Mouse (Mus musculus) cerebellum, adult 9-10 months (tissue): ENCODE measurements around the gene Rbks.
"Not testable (repeated sequence)": the region's sequence is repeated elsewhere in the genome, so short reads cannot be mapped to it uniquely, and the experiment has no call there.

Experiments used
- DNase-seq: peaks from one replicate; pipeline ENCODE4 v3.0.0; 2022

The Rbks gene

DNA sequence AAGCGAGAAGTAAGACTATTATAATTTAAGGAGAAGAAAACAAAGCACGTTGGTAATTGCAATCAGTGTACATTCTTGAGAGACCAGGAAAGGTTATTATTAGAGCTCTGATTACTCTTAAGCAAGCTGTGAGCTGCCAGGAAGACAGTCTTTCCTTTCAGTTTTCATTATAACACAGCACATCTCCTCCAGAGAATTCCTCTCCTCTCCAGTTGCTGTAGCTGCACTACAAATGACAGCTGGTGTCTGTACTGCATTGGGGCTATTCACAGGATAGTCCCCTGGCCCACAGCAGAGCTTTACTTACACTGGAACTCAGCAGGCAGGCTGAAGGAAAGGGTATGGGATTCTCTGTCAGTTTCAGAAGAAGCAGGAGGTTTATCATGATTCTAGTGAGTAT is 24.0 kb downstream of the Rbks start:
- no peak for DNase-seq

DNA sequence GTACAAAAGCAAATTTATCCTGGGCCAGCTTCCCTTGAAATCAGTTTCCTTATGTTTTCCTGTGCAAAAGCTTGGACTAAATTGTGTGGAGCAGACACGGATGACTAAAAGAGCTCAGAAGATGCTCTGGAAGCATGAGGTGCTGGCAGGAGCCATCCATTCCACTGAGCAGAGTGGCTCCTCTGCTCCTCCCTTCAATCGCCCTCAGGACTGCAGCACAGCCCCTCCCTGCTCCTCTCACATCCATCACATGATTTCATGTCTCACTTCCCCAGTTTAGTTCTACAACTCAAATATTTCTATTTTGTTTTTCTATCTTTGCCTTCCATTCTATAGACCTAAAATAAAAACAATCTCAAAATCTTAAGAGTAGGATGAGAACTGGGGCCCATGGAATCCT is 26.3 kb downstream of the Rbks start:
- no peak for DNase-seq

DNA sequence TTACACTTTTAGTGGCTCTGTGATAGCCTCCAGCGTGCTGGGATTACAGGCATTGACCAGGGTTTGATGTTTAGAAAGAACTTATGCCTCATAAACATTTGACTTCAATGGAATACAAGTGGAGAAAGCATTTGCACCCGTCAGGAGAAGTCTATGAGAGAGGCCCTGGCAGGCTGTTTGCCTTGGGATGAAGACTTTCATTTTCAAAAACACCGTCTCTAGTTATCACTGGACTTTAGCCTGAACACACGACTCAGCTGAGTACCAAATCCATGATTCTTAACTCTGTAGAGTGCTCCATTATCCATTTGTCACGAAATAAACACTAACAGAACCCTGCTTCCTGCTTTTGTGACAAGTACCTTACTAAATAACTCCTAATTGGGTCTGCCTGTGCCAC is 27.4 kb downstream of the Rbks start:
- DNase-seq = no peak

DNA sequence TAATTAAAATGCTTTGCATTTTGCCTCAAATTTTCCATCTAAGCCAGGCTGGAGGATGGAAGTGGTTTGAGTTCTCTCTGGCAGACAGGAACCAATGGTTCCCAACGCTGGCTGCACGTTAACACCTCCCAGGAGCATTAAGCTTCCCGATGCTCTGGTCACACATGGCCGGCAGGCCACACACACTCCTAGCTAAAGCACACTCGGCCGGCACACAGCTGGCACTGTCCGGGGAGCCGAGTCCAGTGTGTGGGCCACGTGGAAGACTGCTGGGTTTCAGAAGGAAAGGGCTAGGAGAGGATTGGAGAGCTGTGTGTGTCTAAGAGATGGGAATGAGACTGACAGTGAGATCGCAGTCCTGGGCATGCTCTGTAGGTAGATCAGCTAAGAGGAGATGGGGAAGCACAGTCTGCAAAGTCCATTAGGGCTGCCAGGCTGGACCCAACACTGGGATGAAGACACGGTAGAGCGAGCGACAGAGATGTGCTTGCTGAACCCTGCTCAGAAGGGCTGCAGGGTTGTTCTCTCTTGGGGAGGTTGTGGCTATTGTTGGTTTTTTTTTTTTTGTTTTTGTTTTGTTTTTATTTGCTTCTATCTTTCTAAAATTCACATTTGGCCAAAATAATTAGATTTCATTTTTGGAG is 29.0 kb downstream of the Rbks start:
- DNase-seq = no peak

DNA sequence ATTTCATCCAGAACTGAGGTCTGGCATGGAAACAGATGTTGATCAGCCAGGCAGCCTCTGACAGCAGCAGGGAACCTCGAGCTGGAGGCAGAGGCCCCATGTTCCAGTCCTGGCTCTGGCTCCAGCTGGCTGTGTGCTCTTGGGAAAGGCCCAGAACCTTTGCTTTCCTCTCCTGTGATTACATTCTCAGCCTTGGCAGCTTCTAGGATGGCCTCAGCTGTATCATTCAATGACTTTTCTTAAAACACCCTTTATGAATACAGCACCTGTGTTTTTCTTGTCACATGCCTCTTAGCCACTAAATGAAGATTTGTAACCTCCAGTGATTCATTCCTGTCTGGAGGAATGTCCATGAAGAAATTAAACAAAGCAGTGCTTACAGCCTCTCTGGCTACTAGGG is 31.3 kb downstream of the Rbks start:
- DNase-seq = no peak

DNA sequence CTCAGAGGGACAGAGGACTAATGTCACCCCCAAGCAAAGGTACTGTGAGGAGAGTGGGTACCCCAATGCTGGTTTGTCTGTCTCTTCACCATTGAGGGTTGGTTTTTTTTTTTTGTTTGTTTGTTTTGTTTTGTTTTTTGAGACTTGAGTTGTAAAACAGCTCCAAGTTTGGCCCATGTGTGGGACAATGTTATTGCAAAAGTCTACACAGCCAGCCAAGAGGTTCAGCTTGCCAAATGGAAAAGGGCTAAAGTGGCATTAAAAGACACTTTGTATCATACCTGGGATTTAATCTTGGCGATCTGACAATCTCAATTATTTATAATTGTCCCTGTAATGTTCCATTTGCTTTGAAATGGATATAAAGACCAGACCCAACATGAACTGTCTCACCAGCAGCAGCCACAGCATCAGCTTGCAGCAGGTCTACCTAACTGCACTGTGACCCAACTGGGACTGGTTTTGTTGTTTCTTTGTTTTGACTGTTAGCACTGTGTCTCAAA is 41.7 kb downstream of the Rbks start:
- no peak for DNase-seq

DNA sequence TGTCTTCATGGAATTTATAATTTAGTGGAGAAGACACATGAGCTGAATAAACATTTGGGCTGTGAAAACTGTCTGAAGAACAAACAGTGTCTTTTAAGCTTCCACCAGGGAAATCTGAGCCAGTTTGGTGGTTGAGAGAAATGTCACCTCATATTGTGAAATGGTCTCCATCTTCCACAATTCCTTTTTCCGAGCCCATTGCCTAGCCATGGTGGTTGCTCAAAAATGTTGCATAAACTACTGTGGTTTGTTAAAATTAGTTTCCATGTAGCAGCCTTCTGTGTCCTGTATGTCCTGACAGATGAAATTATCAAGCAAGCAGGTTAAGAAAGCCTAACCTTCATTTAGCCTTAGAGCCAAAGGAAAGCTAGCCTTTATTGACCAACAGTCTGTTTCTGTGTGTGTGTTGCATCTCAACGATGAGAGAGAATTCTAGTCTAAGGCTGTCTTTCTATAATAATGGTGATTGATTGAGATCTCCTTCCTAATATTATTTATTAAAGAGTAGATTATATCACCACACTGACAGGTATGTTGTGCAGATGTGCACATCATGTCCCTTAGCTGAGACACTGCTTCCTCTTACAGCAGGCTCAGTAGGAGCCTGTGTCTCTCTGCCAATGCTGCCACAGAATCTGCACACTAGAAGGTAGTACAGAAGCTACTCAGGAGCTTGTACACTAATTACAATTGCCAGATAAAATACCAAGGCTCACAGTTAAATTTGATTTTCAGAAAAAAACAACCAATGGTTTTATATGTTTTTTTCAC is 46.7 kb downstream of the Rbks start:
- DNase-seq = no peak

DNA sequence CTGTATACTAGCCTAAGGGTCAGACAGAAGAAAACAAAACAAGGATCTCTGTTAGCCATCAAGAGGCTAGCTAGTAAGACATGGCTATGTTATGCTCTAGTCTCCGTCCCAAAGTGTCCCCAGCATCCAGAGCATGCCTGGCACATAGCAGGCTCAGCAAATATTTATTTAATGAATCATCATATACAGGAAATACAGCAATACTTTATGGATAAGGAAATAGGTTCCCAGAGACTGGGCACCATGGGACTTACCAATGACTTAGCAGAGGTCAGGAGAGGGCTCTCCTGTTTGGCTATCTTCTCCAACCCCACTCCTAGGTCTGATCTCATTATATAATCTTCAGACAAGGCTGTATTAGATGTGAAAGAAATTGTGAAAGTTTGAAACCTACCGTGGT is 50.1 kb downstream of the Rbks start:
- DNase-seq = no peak

DNA sequence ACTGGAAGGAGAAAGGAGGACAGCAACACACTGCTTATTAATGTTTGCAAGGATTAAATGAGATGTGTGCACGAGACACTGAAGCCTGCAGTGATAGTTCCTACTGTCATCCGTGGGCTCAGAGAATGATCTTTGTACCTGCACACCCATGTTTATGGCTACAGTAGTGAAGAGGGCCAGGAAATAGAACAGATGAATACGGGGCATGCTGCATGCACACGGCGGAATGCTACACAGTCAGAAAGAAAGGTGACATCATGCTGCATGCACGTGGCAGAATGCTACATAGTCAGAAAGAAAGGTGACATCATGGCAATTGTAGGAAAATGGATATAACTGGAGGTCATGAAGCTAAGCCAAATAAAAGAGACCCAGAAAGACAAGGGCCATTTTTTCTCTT is 50.9 kb downstream of the Rbks start:
- no peak for DNase-seq

DNA sequence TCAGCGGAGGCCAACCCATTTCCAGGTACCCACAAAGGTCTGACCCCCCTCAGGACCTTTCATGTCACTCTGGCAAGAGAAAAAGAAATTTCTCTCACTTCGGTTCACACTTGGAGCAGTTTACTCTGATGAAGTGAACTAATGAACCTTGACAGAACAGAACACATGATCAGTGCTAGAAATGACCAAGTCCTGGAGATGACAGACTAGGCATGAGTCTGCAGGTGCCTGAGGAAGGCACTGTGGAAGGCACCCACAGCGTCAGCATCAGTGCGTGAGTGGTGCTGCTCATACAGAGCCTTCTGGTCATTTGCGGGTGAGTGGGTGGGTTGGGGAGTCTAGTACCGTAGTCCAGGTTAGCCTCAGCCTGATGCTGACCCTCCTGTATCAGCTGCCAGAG is 51.6 kb downstream of the Rbks start:
- no peak for DNase-seq

DNA sequence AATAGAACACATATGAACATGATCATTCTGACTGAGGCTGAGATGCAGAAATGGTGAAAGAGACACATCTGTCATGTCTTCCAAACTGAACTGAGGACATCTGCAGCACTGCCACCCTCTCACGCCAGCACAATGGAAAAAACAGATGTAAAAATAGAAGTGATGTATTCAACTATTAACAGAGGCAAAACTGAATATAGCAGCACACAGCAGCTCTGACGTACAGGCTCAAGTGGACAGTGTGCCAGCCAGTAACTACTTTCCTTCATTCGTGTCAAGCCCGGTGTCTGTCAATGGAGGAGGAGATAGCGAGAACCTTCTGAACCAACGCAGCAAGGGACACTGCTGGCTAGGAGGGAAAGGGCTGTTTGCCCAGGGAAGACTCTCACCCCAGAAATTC is 52.6 kb downstream of the Rbks start:
- no peak for DNase-seq

DNA sequence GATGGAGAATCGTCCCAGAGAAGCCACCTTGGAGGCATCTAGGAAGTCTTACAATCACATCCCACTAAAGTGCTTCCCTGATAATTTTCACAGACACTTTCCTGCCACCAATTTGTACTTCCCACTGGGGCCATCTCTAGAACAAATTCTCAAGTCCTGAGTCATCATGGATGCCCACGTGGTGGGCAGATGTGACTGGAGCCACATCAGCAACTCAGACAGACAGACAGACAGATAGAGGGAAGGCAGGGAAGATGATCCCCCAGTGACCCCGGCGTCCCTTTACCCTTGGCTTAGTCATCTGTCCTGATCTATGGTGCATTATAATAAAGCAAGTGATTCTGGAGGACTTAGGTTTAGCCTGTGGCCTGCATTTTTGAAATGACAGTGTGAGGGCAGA is 53.2 kb downstream of the Rbks start:
- DNase-seq = no peak

DNA sequence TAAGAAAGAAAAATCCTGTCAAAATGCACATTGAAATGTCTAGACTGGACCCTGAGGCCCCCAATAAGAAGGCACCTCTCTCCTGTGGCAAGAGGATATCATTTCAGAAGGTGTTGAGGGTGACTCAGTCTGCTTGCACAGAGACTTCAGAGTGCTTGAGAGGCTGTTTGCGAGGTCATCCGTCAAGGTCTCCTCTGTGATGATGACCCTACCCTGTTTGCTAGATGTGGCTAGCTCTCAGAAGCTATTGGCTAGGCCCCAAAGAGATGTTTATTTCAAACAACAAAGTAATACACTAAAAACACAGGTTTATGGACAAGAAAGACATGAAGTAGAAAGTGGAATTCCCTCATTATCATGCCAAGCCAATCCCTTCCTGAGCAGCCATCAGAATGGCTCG is 55.1 kb downstream of the Rbks start:
- no peak for DNase-seq

DNA sequence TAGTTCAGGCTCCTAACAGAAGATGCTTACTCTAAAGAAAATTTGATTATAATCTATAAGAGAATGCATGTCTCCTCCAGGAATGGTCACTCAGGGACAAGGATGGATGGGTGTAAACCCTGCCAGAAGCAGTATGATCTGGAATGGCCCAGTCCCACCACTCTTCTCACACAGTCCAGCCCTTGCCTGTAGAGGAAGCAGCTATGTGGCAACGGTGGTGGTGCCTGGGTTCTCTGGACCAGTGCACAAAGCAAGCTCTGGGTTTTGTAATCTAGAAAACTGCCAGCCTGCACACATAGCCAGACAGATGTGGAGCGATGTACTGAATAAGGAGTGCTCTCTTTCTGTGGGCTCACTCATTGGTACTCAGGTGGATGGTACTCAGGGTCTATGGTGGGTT is 56.9 kb downstream of the Rbks start:
- DNase-seq = no peak

DNA sequence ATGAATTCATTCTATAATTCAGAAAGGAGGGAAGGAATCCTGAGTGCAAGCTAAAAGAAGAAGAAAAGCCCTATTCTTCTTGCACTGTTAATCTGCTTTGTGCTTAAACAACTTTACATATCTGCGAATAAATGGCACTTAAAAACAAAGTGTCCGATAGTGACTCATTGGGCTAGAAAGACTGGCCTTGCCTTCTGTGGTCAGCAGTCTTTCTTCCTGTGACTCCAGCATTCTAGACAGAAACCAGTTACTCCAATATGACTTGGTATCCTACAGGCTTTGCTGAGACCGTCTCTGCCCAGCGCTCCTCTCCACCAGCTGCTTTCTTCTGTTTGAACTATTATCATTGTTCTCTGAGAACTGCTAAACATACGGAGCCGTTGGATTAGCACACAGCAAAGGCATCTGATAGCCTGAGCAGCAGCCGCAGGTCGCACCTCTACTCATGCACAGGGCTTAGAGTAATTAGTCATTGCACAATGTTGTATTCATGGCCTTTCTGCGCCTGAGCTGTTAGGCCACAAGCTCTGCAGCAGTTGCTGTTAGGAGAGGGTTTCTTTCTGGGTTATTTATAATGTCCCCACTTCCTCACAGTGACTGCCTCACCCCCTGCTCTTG is 60.7 kb downstream of the Rbks start:
- no peak for DNase-seq

DNA sequence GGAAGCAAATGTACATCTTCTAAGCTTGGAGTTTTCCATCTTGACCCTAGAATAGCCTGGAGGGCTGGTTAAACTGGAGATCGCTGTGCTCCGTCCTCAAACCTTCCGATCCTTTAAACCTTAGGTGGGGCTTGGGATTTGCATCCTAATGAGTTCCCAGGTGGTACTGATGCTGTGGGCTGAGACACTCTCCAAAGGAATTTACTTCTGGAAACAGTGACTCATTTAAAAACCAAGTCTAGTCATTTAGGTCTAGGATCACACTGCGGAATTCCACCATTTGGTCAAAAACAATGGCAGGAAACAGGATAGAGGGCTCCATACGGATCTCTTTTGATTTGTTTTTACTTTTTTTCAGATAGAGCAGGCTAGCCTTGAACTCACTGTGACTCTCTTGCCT is 62.7 kb downstream of the Rbks start:
- DNase-seq = no peak

DNA sequence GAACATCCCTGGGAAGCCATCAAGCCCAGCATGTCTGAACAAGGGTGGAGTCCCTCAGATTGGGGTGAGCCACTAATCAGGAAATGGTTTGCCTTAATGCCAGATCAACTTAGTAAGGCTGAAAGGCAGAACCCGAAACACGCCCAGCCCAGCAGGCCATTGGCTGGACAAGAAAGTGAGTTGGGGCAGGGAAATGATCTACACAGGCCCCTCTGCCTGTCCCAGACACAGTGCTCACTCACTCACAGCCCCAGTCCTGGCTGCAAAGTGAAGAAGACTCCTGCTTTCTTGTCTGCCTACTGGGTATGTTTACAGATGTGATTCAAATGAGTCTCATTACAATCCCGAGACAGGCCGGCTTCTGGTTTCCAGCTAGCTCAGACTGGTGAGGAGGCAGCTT is 63.3 kb downstream of the Rbks start:
- no peak for DNase-seq

DNA sequence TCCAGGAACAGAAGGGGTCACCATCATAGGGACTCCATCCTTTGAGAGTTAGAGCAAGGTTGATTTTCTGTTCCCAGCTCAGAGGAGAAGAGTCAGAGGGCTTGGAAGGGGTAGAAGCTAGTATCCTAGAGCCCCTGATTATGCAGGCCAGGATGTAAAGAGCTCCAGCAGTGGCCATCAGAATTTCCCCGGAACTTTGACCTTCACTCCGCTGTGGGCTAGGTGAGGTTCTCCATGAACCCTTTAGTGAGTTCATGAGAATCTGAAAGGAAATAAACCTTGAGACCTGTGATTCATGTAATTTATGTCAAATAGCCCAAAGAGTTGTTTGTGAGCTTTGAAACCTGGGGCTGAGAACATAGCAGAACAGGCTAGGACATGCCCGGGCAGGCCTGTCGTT is 66.3 kb downstream of the Rbks start:
- DNase-seq = not testable (repeated sequence)

DNA sequence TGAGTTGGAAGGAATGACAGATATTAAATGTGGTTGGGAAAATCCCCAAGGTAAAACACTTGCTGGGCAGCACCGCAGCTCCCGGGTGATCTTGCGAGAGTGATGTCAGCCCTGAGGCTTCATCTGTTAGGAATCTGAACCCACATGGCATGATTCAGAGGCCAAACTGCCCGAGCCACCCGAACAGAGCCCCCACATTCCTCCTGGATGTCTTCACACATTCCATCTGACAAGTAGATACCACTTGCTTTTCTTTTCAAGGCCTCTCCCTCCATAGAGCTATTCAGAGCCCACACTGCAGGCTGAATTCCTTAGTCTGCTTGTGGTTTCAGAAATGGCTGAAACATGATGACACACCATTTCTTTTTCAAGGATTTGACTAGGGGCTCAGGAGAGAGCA is 67.4 kb downstream of the Rbks start:
- no peak for DNase-seq

DNA sequence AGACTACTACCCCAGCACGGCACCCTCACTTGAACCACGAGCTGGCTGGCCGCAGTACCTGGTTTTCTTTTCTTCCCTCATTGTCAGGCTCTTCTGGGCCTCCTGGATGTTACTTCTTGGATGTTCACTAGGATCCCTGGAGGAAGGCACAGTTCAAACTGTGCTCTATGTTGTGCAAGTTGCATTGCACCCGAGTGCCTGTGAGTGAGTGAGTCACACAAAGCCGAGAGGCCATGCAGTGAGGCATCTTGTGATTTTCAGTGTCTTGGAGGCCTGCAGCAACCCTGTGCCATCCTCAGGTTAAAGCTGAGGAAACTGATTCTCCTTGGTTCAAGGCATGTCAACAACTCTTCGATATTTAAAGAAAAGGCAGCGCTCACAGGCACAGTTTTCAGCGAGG is 68.9 kb downstream of the Rbks start:
- no peak for DNase-seq

DNA sequence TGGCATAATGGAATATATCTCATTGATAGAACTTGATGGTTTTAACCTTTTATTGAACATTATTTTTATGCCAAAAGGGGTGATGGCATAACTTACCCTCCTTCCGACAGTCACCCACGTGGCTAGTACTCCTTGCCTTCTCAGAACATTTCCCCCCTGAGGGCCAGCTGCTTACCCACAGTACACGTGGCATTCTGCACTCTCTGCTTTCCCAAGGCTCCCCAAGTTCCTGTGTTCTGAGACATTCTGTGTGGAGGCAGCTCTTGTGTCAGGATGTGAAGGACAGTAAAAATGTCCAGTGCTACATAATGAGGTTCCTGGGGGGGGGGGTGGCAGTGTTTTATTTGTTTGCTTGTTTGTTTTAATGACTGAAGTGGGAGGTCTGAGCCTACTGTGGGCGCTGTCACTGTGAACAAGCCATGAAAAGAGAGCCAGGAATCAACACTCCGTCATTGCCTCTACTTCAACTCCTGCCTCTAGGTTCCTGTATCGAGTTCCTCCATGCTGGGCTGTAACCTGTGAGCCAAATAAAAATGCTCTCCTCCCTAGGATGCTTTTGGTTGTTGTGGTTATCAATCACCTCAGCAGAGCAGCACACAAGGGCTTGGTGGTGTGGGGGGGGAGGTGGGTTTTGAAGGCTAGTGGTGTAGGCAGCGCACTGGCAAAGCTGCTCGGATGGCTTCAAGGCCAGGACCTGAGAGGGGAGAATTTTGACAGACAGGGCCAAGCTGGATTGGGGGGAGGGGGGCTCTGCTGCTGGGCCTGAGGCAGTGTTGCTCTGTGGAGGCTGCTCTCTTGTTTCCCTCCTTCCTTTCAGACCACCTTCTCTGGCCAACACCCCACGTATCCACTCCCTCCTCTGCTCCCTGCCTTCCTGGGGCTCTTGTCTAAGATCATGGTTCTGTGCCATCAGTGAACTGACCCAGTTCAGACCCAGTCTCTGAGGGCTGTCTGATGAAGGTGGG is 69.6 kb downstream of the Rbks start:
- DNase-seq = no peak

DNA sequence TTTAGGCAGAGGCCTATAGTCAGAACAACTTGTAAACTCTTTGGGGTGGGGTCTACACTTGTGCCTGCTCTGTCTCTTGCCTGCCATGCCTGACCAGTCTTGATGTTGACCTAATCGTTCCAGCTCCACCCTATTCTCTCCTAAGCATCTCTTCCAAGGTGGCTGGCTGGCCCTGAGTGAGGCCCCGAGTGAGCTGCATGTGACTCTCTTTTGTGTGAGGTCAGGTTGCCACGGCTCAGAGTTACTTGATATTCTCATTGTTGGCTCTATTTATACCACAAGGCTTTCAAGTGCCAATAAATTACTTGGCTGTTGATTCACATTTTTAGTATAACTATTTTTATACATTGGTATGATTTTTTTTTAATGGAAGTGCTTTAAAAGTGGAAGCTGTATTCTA is 70.3 kb downstream of the Rbks start:
- DNase-seq = no peak

DNA sequence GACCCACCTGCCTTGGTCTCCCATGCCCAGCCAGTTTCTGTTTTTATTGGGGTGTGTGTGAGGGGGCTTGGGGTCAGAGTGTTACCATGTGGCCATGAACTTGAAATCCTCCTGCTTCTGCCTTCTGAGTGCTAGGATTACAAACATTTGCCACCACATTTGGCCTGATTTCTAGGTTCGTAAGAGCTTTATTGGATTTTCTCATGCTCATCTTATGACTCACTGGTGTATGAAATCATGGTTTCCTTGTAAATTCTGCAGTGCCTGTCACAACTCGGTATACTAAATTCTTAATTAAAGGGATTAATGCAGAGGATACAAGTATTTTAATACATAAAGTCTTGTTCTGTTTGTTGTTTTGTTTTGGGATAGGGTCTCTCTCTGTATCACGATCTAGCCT is 77.1 kb downstream of the Rbks start:
- DNase-seq = no peak
